Mouse (Mus musculus): Measurements from ENCODE around the gene Kcnq1. TPM values are rescaled to one million over a fixed set of nuclear protein-coding genes. Genes with fewer than 3 reads are reported as not detected.

Gene Kcnq1
- polyA plus RNA-seq, 1 experiment: 0.54 TPM

GRCm38 (mm10) chr7:143174633-143175032 lies 68.5 kb downstream of the Kcnq1 start:
- Histone ChIP-seq H3K27me3 (ENCODE audit: control insufficient read depth, insufficient read depth, low read length) (no peaks in the 10 kb centered on the region), H3K4me3 (replicated peaks; ENCODE audit: insufficient read depth, low read depth, low read length) (no peak overlapping the region), H3K4me1 (ENCODE audit: control insufficient read depth, insufficient read depth, low read length) (no peaks in the 10 kb centered on the region), H3K27ac (ENCODE audit: insufficient read depth, low read length) (no peak overlapping the region)
- DNase-seq: no peak
- TF ChIP-seq POLR2A (IDR thresholded peaks at IDR 0.05; ENCODE audit: borderline replicate concordance, insufficient read depth, low read length) (no peak), CTCF (IDR thresholded peaks at IDR 0.05; ENCODE audit: borderline replicate concordance, insufficient read depth, low read depth, low read length) (no peak)
- WGBS: 54% methylated on average over 6 of the region's 6 CpGs

GRCm38 (mm10) chr7:143178831-143179230 lies 72.7 kb downstream of the Kcnq1 start:
- WGBS: 86% methylated on average over 2 of the region's 2 CpGs
- Histone ChIP-seq H3K4me1 (ENCODE audit: control insufficient read depth, insufficient read depth, low read length) (peaks cover 3% of the 10 kb centered on the region; the same call in 1 of the 2 replicates), H3K27me3 (ENCODE audit: control insufficient read depth, insufficient read depth, low read length) (no peaks in the 10 kb centered on the region), H3K27ac (ENCODE audit: insufficient read depth, low read length) (no peak overlapping the region), H3K4me3 (replicated peaks; ENCODE audit: insufficient read depth, low read depth, low read length) (no peak overlapping the region)
- no peak for DNase-seq
- TF ChIP-seq POLR2A (IDR thresholded peaks at IDR 0.05; ENCODE audit: borderline replicate concordance, insufficient read depth, low read length) (no peak), CTCF (IDR thresholded peaks at IDR 0.05; ENCODE audit: borderline replicate concordance, insufficient read depth, low read depth, low read length) (no peak)

- DNase-seq: peak in 1 of 2 experiments; percentile 18
- H3K4me1 ChIP-seq (ENCODE audit: control insufficient read depth, insufficient read depth, low read length): peaks cover 3% of the 10 kb centered on the region; the same call in 1 of the 2 replicates
Observed at GRCm38 (mm10) chr7:143180761-143181160, 74.6 kb downstream of the Kcnq1 start.

GRCm38 (mm10) chr7:143181311-143181710 lies 75.1 kb downstream of the Kcnq1 start:
- peaks cover 3% of the 10 kb centered on the region; the same call in 1 of the 2 replicates for H3K4me1 ChIP-seq (ENCODE audit: control insufficient read depth, insufficient read depth, low read length)
- no peak overlapping the region for H3K27ac ChIP-seq (ENCODE audit: insufficient read depth, low read length)
- no peak for DNase-seq
- H3K27me3 ChIP-seq (ENCODE audit: control insufficient read depth, insufficient read depth, low read length): no peaks in the 10 kb centered on the region
- WGBS: 96% methylated on average over 4 of the region's 4 CpGs
- TF ChIP-seq CTCF (IDR thresholded peaks at IDR 0.05; ENCODE audit: borderline replicate concordance, insufficient read depth, low read depth, low read length) (no peak), POLR2A (IDR thresholded peaks at IDR 0.05; ENCODE audit: borderline replicate concordance, insufficient read depth, low read length) (no peak)
- no peak overlapping the region for H3K4me3 ChIP-seq (replicated peaks; ENCODE audit: insufficient read depth, low read depth, low read length)

More at GRCm38 (mm10) chr7:143180761-143181160, 74.6 kb downstream of the Kcnq1 start:
- Histone ChIP-seq H3K27ac (ENCODE audit: insufficient read depth, low read length) (no peak overlapping the region), H3K27me3 (ENCODE audit: control insufficient read depth, insufficient read depth, low read length) (no peaks in the 10 kb centered on the region), H3K4me3 (replicated peaks; ENCODE audit: insufficient read depth, low read depth, low read length) (no peak overlapping the region)
- TF ChIP-seq CTCF (IDR thresholded peaks at IDR 0.05; ENCODE audit: borderline replicate concordance, insufficient read depth, low read depth, low read length) (no peak), POLR2A (IDR thresholded peaks at IDR 0.05; ENCODE audit: borderline replicate concordance, insufficient read depth, low read length) (no peak)
- WGBS: 30% methylated on average over 3 of the region's 3 CpGs

- no peak overlapping the region for H3K4me3 ChIP-seq (replicated peaks; ENCODE audit: insufficient read depth, low read depth, low read length)
- DNase-seq: no peak
- H3K4me1 ChIP-seq (ENCODE audit: control insufficient read depth, insufficient read depth, low read length): peaks cover 3% of the 10 kb centered on the region; the same call in 1 of the 2 replicates
- no peaks in the 10 kb centered on the region for H3K27me3 ChIP-seq (ENCODE audit: control insufficient read depth, insufficient read depth, low read length)
- no peak overlapping the region for H3K27ac ChIP-seq (ENCODE audit: insufficient read depth, low read length)
- TF ChIP-seq POLR2A (IDR thresholded peaks at IDR 0.05; ENCODE audit: borderline replicate concordance, insufficient read depth, low read length) (no peak), CTCF (IDR thresholded peaks at IDR 0.05; ENCODE audit: borderline replicate concordance, insufficient read depth, low read depth, low read length) (no peak)
- WGBS: 67% methylated on average over 6 of the region's 6 CpGs
Observed at GRCm38 (mm10) chr7:143185506-143185905, 79.3 kb downstream of the Kcnq1 start.

GRCm38 (mm10) chr7:143186378-143186777 lies 80.2 kb downstream of the Kcnq1 start:
- no peak overlapping the region for H3K4me3 ChIP-seq (replicated peaks; ENCODE audit: insufficient read depth, low read depth, low read length)
- no peak for DNase-seq
- H3K27me3 ChIP-seq (ENCODE audit: control insufficient read depth, insufficient read depth, low read length): no peaks in the 10 kb centered on the region
- no peak overlapping the region for H3K27ac ChIP-seq (ENCODE audit: insufficient read depth, low read length)
- 68% methylated on average over 10 of the region's 10 CpGs for WGBS
- no peaks in the 10 kb centered on the region for H3K4me1 ChIP-seq (ENCODE audit: control insufficient read depth, insufficient read depth, low read length)
- TF ChIP-seq CTCF (IDR thresholded peaks at IDR 0.05; ENCODE audit: borderline replicate concordance, insufficient read depth, low read depth, low read length): no peak

GRCm38 (mm10) chr7:143187181-143187580 lies 81.0 kb downstream of the Kcnq1 start:
- no peak overlapping the region for H3K27ac ChIP-seq (ENCODE audit: insufficient read depth, low read length)
- no peak for DNase-seq
- H3K27me3 ChIP-seq (ENCODE audit: control insufficient read depth, insufficient read depth, low read length): no peaks in the 10 kb centered on the region
- H3K4me3 ChIP-seq (replicated peaks; ENCODE audit: insufficient read depth, low read depth, low read length): no peak overlapping the region
- TF ChIP-seq POLR2A (IDR thresholded peaks at IDR 0.05; ENCODE audit: borderline replicate concordance, insufficient read depth, low read length) (no peak), CTCF (IDR thresholded peaks at IDR 0.05; ENCODE audit: borderline replicate concordance, insufficient read depth, low read depth, low read length) (no peak)
- no peaks in the 10 kb centered on the region for H3K4me1 ChIP-seq (ENCODE audit: control insufficient read depth, insufficient read depth, low read length)
- 96% methylated on average over 3 of the region's 3 CpGs for WGBS

- Histone ChIP-seq H3K4me1 (ENCODE audit: control insufficient read depth, insufficient read depth, low read length) (no peaks in the 10 kb centered on the region), H3K27me3 (ENCODE audit: control insufficient read depth, insufficient read depth, low read length) (no peaks in the 10 kb centered on the region), H3K27ac (ENCODE audit: insufficient read depth, low read length) (no peak overlapping the region), H3K4me3 (replicated peaks; ENCODE audit: insufficient read depth, low read depth, low read length) (no peak overlapping the region)
- TF ChIP-seq POLR2A (IDR thresholded peaks at IDR 0.05; ENCODE audit: borderline replicate concordance, insufficient read depth, low read length): no peak
- TF ChIP-seq CTCF (IDR thresholded peaks at IDR 0.05; ENCODE audit: borderline replicate concordance, insufficient read depth, low read depth, low read length): no peak
- no peak for DNase-seq
- WGBS: 89% methylated on average over 2 of the region's 2 CpGs
Observed at GRCm38 (mm10) chr7:143188589-143188988, 82.4 kb downstream of the Kcnq1 start.
